Mouse (Mus musculus) heart, adult 2 months (tissue): ENCODE data around the gene Cmtm3. TPM values are rescaled to one million over a fixed set of nuclear protein-coding genes. Genes with fewer than 3 reads are reported as not detected.
"Not testable (repeated sequence)": the region's sequence is repeated elsewhere in the genome, so short reads cannot be mapped to it uniquely, and the experiment has no call there.

Source experiments
- DNase-seq, 2 experiments: peaks; one replicate each; pipeline ENCODE4 v3.0.0; 2021
- H3K27ac ChIP-seq: fragments of 200-600 bp; 2 replicates; pipeline ENCODE4 v1.8.1; 2022
- H3K27me3 ChIP-seq: fragments of 200-500 bp; 2 replicates; pipeline ENCODE4 v1.6.1; 2012; ENCODE audit warnings: mild to moderate bottlenecking, low read length, inconsistent platforms, mixed read lengths; ENCODE audit not compliant: control insufficient read depth, insufficient read depth
- H3K36me3 ChIP-seq: fragments of 200-500 bp; 2 replicates; pipeline ENCODE4 v1.6.1; 2012; ENCODE audit warnings: low read length, inconsistent platforms; ENCODE audit not compliant: control insufficient read depth, insufficient read depth
- H3K4me1 ChIP-seq: fragments of 200-500 bp; 2 replicates; pipeline ENCODE4 v1.6.1; 2011; ENCODE audit warnings: low read length; ENCODE audit not compliant: control insufficient read depth, insufficient read depth
- H3K4me3 ChIP-seq: fragments of 200-600 bp; 2 replicates; pipeline ENCODE4 v1.8.1; 2022
- H3K79me2 ChIP-seq: fragments of 200-500 bp; replicated peaks from 2 replicates; pipeline ENCODE4 v1.6.1; 2012; ENCODE audit warnings: mild to moderate bottlenecking, inconsistent platforms, low read length, moderate library complexity, mixed read lengths; ENCODE audit not compliant: control insufficient read depth, insufficient read depth
- H3K9ac ChIP-seq: fragments of 200-500 bp; 2 replicates; pipeline ENCODE4 v1.6.1; 2012; ENCODE audit warnings: low read depth, mild to moderate bottlenecking, control low read depth, inconsistent platforms, low read length, mixed read lengths
- CTCF ChIP-seq: fragments of 200-600 bp; IDR thresholded peaks from 2 replicates; pipeline ENCODE4 v1.8.1; 2022; ENCODE audit warnings: antibody characterized with exemption, mild to moderate bottlenecking, moderate library complexity
- EP300 ChIP-seq: fragments of 200-500 bp; IDR thresholded peaks from 2 replicates; pipeline ENCODE4 v1.6.1; 2011; ENCODE audit warnings: low read depth, low read length, control low read depth; ENCODE audit not compliant: insufficient read depth
- POLR2A ChIP-seq: fragments of 200-500 bp; IDR thresholded peaks from 2 replicates; pipeline ENCODE4 v1.6.1; 2011; ENCODE audit warnings: mild to moderate bottlenecking, low read depth, low read length, control low read depth; ENCODE audit not compliant: insufficient read depth
- WGBS: fragments of 180-500 bp; shearing (Covaris S2); methylation state at CpG from one replicate; pipeline ENCODE4 v1.1.7; 2018; 5-methylcytosine and 5-hydroxymethylcytosine counted together
- intact Hi-C: fragments of 180-260 bp; cut with DNase I; formaldehyde crosslinking; loops from one replicate; pipeline ENCODE4 v1.15.1; 2025
- long read RNA-seq: library from polyadenylated mRNA; stranded (forward); transcript quantifications from one replicate; pipeline ENCODE4 v2.0.0, GENCODE M21; 2021
- polyA plus RNA-seq: library from polyadenylated mRNA; depleted of rRNA; stranded (reverse); fragments of >200 nt; gene quantifications from 2 replicates; pipeline ENCODE4 v1.2.3, GENCODE M21; 2012; rRNA removed
- total RNA-seq, 2 experiments: library from RNA; stranded (reverse); gene quantifications; 2 replicates each; pipeline ENCODE4 v1.2.3; 2021

The Cmtm3 gene
- total RNA-seq (10 to 100 TPM; 10.5 to 16.4 TPM), polyA plus RNA-seq (39.1 and 44.1 TPM in 2 replicates)
- long read RNA-seq, partial matches to known transcripts, result 0 of 5 reads
- long read RNA-seq, other reads (novel, unspliced or antisense), result 1 of 5 reads

DNA sequence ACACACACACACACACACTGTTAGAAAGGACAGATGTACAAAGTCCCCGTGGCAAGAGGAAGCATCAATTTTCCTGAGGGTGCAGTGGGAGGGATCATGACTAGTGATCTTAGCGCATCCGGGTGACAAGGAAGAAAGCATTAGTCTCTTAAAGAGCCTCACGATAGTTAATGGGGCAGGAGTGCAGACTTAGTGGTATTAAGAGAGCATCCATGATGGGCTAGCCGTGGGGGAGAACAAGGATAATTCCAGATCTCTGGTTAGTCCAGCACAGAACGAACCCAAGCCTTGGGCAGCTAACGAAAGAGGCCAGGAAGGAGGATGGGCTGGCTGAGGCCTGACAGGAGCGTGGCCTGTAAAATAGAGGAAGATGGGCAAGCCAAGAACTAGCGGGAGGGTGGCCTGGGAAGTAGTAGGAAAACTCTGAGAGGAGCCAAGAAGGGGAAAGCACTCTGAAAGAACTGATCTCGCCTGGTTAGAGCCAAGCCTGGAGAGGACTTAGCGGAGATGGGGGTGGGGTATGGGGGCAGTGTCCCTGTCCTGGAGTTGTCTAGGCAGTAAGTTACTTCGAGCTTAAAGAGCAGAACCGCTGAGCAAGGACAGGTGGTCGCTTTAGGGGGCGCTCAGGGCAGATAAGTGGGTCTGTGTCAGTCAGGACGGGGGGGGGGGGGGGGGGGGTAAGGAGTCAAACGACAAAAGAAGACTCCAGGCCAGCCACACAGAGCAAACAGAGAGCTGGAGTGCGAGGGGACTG, at the start of gene Cmtm3:
Cmtm3 (plus strand) TSS at position 182 of the 754 bp plus-strand sequence.
- Histone ChIP-seq H3K79me2 (no peaks in the 10 kb centered on the region), H3K36me3 (no peaks in the 10 kb centered on the region), H3K4me1 (peaks cover 2% of the 10 kb centered on the region; the same call in 1 of the 2 replicates), H3K9ac (peak within 1 kb of the TSS; percentile 76), H3K27ac (peak within 1 kb of the TSS; percentile 97), H3K4me3 (peak within 1 kb of the TSS; percentile 77), H3K27me3 (no peaks in the 10 kb centered on the region)
- intact Hi-C loops, result loop anchor here (10.0 kb wide), 1 partner anchor 235 kb away; the partner anchor contains the start of gene Cdh5
- WGBS, result 23% methylated on average over 17 of the region's 18 CpGs
- peak; percentile 59 for DNase-seq
- TF ChIP-seq EP300 (no peak), POLR2A (peak; percentile 42; the same call in 1 of the 2 replicates)

DNA sequence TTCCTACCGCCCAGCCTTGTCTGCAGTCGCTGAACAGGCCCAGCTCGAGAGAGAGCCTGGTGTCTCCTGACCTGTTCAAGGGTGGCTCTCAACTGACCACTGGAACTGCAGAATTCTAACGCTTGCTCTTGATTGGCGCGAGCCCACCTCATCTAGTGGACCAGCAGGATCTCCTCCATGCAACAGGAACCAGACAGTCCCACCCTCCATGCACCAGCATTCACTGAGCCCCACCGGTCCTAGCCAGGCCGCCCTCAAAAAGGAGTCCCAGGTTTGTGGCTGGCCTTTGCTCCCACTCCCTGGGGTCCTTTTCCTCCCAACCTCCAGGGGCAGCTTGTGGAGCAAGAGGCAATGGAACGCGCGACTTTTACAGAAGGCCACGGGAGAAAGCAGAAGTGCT, 46.1 kb upstream of the Cmtm3 start, which contains the start of gene Cmtm2a:
Cmtm2a (minus strand) TSS at position 101 of the 400 bp plus-strand sequence.
- not testable (repeated sequence) for H3K27ac ChIP-seq, H3K4me3 ChIP-seq, H3K79me2 ChIP-seq, H3K4me1 ChIP-seq, H3K27me3 ChIP-seq, DNase-seq, H3K36me3 ChIP-seq, H3K9ac ChIP-seq
- intact Hi-C loops, result loop anchor here (1.0 kb wide), 1 partner anchor 28 kb away; the partner anchor contains the start of gene Gm11020
- WGBS, result 82% methylated on average over 12 of the region's 12 CpGs

DNA sequence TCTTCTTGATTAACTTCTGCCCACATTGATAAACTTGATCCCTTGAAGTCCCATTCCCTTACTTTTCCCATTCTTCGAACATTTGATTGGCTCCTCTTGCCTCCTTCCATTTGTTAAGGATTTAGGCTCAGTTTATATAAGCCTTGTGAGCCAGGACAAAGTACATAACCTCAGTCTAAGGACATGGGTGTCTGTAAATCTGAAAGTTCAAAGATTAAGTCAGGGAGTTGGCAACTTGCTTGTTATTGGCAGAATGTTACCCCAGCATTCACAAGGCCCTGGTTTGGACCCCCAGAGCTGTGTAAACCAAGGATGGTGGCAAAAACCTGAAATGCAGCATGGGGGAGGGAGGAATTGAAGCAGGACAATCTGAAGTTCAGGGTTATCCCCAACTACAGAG, 44.8 kb upstream of the Cmtm3 start:
- DNase-seq, result no peak
- TF ChIP-seq POLR2A (no peak), CTCF (no peak), EP300 (no peak)
- Histone ChIP-seq H3K4me1 (no peaks in the 10 kb centered on the region), H3K9ac (no peak overlapping the region), H3K27ac (no peak overlapping the region), H3K4me3 (no peak overlapping the region), H3K27me3 (no peaks in the 10 kb centered on the region), H3K36me3 (no peaks in the 10 kb centered on the region), H3K79me2 (no peaks in the 10 kb centered on the region)
- intact Hi-C loops, result no loop called here
- WGBS, result 76% methylated on average over 1 of the region's 1 CpGs

DNA sequence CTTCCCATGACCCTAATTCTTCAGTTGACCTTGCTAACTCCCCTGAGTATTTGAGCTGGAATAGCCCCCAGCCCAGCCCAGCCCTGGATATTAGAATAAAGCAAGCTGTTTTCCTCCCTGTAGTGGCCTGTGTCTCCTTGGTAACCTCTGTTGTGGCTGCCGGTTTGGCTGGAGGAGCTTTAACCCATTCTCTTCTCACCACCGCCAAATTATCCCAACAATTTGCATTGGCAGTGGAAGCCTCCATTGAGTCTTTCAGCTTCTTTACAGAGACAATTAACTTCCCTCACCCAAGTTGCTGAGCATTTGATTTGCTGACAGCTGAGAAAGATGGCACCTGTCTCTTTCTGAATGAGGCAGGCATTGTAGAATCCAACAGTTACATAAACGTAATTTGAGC, 37.6 kb upstream of the Cmtm3 start:
- H3K27ac ChIP-seq, H3K79me2 ChIP-seq, H3K4me1 ChIP-seq, H3K27me3 ChIP-seq, H3K36me3 ChIP-seq, intact Hi-C loops, H3K9ac ChIP-seq, DNase-seq, H3K4me3 ChIP-seq: not testable (repeated sequence)
- 25% methylated on average over 3 of the region's 3 CpGs for WGBS

DNA sequence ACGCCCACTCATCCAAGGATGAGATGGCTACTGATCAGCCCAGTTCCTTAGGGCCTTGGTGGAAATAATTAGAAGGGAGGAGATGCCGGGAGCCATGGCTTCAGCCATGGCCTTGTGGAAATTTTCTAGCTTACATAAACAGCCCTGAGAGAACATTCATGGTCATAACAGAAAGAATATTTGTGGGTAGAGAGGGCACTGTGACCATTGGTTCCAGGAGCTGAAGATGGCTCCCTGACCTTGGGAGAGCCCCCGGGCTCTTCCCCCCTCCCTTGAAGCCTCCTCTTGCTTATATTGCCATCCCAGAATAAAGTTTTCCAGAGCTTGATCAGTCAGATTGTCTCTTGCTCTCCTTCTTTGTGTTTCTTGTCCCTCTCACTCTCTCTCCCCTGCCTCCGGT, 36.7 kb upstream of the Cmtm3 start:
- H3K36me3 ChIP-seq, H3K4me3 ChIP-seq, DNase-seq, H3K4me1 ChIP-seq, intact Hi-C loops, H3K79me2 ChIP-seq, H3K27ac ChIP-seq, H3K27me3 ChIP-seq, H3K9ac ChIP-seq: not testable (repeated sequence)
- 91% methylated on average over 4 of the region's 4 CpGs for WGBS

DNA sequence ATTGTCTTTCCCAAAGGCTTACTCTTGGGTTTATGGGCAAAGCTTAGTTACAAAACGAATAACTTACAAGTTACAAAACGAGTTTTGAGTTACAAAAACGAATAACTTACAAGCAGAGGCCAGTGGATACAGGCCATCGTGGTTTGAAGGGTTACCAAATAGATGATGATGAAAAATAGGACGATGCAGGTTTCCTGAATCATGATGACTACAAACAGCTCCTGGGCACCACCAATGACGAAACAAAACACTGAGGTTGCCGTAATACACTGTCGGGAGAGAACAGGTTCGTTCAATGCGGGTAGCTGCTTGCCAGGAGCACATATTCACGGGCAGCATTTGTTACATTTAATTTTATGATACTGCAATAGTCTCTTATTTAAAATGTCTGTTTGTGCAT, 34.2 kb upstream of the Cmtm3 start:
- Histone ChIP-seq H3K27ac (no peak overlapping the region), H3K36me3 (no peaks in the 10 kb centered on the region), H3K79me2 (no peaks in the 10 kb centered on the region), H3K27me3 (no peaks in the 10 kb centered on the region), H3K9ac (no peak overlapping the region), H3K4me3 (no peak overlapping the region), H3K4me1 (no peaks in the 10 kb centered on the region)
- DNase-seq, result no peak
- 82% methylated on average over 11 of the region's 11 CpGs for WGBS
- no peak for TF ChIP-seq CTCF
- TF ChIP-seq POLR2A, result no peak
- no peak for TF ChIP-seq EP300
- intact Hi-C loops, result no loop called here

DNA sequence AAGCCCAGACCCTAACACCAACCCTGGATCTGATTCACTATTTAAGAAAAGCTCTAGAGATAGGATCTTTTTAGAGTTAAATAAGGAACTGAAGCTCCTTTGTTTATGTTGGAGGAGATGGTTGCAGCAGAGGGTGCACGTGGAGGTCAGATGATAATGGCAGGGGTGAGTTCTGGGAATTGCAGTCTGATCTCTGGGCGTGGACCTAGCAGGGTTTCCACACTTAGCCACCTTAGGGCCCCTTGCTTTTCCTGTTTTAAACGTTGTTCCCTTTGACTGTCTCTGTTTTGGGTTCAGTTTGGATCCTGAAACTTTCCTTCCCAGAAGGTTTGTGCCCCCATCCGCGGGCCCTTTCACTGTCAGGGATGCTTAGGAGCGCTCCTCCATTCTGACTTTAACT, 30.9 kb upstream of the Cmtm3 start:
- H3K27me3 ChIP-seq, H3K27ac ChIP-seq, H3K9ac ChIP-seq, H3K4me3 ChIP-seq, H3K36me3 ChIP-seq, DNase-seq, intact Hi-C loops, H3K79me2 ChIP-seq, H3K4me1 ChIP-seq: not testable (repeated sequence)
- 51% methylated on average over 6 of the region's 6 CpGs for WGBS

DNA sequence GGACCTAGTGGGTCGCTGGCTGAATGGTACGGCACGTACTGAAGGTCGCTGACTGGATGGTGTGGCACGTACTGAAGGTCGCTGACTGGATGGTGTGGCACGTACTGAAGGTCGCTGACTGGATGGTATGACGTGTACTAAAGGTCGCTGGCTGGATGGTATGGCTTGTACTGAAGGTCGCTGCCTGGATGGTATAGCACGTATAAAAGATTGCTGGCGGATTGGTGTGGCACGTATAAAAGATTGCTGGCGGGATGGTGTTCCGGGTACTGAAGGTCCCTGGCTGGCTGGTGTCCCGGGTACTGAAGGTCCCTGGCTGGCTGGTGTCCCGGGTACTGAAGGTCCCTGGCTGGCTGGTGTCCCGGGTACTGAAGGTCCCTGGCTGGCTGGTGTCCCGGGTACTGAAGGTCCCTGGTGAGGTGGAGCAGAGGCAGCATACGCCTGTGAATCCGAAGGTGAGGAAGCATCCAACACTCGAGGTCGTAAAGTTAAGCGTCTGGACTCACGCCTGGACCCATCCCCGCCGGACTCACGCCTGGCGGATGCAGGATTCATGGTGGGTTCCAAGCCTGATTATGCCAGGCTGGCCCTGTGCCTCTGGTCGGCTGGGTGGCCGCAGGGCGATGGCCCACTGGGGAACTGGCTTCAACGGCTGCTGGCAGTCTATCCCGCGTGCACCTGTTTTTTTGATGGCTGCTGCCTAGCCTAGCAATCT, 29.6 kb upstream of the Cmtm3 start, which contains the start of the genes Gm45711 and Cmtm1:
Gm45711 (minus strand) TSS at position 641 of the 715 bp plus-strand sequence.
Cmtm1 (minus strand) TSS at position 705 of the 715 bp plus-strand sequence.
- H3K9ac ChIP-seq, H3K36me3 ChIP-seq, H3K79me2 ChIP-seq, H3K4me3 ChIP-seq, intact Hi-C loops, H3K27ac ChIP-seq, H3K4me1 ChIP-seq, H3K27me3 ChIP-seq: not testable (repeated sequence)
- DNase-seq, result peak; percentile 41 to 53
- 57% methylated on average over 36 of the region's 36 CpGs for WGBS

DNA sequence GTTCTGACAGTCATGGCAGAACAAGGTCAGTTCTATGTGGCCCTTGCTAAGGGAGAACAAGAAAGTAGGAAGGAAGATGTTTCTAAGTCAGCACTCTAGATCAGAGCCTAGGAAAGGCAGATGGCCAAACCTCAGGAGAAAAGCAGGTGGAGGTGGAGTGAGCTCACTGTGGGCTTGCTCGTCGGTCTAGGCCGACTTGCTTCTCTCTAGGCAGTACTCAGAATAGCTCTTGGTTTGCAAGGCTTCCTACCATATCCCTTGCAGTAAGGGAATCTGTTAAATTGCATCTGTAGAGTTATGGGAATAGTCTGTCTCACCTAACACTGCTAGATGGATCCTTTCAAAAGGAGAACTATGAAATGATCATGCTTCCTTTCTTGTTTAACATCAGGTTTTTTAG, 27.2 kb upstream of the Cmtm3 start:
- H3K9ac ChIP-seq, H3K4me1 ChIP-seq, DNase-seq, H3K36me3 ChIP-seq, H3K4me3 ChIP-seq, intact Hi-C loops, H3K79me2 ChIP-seq, H3K27me3 ChIP-seq, H3K27ac ChIP-seq: not testable (repeated sequence)
- 88% methylated on average over 3 of the region's 3 CpGs for WGBS
